Mouse (Mus musculus) stomach, postnatal 0 days (tissue): ENCODE data around the gene Rtp4.

Experiments used
- CTCF ChIP-seq: IDR thresholded peaks from 2 replicates; pipeline ENCODE4 v1.5.1; 2016; ENCODE audit warnings: antibody characterized with exemption, low read depth, mild to moderate bottlenecking, moderate library complexity
- EP300 ChIP-seq: optimal IDR thresholded peaks from 2 replicates; pipeline ENCODE3; 2016; ENCODE audit warnings: antibody characterized with exemption

DNA sequence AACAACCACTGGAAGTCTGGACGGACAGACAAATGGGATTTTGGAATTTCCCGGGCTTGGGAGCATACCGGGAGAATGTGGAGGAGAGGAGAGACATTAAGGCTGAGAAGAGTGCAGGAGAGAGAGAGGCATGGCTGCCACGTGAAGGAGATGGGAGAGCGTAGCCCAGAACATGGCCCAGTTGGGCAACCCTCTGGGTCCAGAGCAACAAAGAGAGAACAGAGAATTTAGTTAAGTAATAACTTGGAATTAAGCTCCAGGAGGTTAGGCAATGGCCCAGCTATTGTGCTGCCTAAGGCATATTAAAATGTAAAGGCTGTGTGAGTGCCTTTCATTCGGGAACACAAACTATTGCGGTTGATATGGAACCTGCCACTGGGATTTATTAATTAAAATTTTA lies 86.6 kb downstream of the Rtp4 start:
- TF ChIP-seq CTCF, result no peak
- TF ChIP-seq EP300, result no peak
